Mouse (Mus musculus) intestine, postnatal 0 days (tissue): ENCODE results near the gene Tmsb10. TPM values are rescaled to one million over a fixed set of nuclear protein-coding genes. Genes with fewer than 3 reads are reported as not detected.
A peak's percentile ranks its signal among the peaks of the same experiment; 100 is the strongest.

Source experiments
- ATAC-seq: fragments of 200-750 bp; cut with Nextera tagmentation; 2 replicates; pipeline ENCODE4 v1.8.0; 2017; ENCODE audit warnings: mild to moderate bottlenecking, moderate TSS enrichment, moderate library complexity
- H3K27ac ChIP-seq: fragments of 300-500 bp; sonication (generic); 2 replicates; pipeline ENCODE4 v1.5.1; 2014; ENCODE audit warnings: mild to moderate bottlenecking, low read depth, low read length, moderate library complexity
- H3K27me3 ChIP-seq: fragments of 300-500 bp; sonication (generic); replicated peaks from 2 replicates; pipeline ENCODE4 v1.6.1; 2014; ENCODE audit warnings: low read length, mixed read lengths; ENCODE audit not compliant: control insufficient read depth, insufficient read depth
- H3K36me3 ChIP-seq: fragments of 300-500 bp; sonication (generic); 2 replicates; pipeline ENCODE4 v1.6.1; 2014; ENCODE audit warnings: mild to moderate bottlenecking, moderate library complexity; ENCODE audit not compliant: control insufficient read depth, insufficient read depth
- H3K4me1 ChIP-seq: fragments of 300-500 bp; sonication (generic); replicated peaks from 2 replicates; pipeline ENCODE4 v1.6.1; 2014; ENCODE audit warnings: antibody characterized with exemption, low read length, mixed read lengths; ENCODE audit not compliant: control insufficient read depth, insufficient read depth
- H3K4me2 ChIP-seq: fragments of 300-500 bp; sonication (generic); replicated peaks from 2 replicates; pipeline ENCODE4 v1.6.1; 2014; ENCODE audit warnings: low read depth, mild to moderate bottlenecking, moderate library complexity
- H3K4me3 ChIP-seq: fragments of 300-500 bp; sonication (generic); 2 replicates; pipeline ENCODE4 v1.5.1; 2014; ENCODE audit warnings: low read depth, low read length
- H3K9ac ChIP-seq: fragments of 300-500 bp; sonication (generic); 2 replicates; pipeline ENCODE4 v1.6.1; 2014; ENCODE audit warnings: mild to moderate bottlenecking, low read depth, low read length
- H3K9me3 ChIP-seq: fragments of 300-500 bp; sonication (generic); 2 replicates; pipeline ENCODE4 v1.6.1; 2016; ENCODE audit warnings: mixed run types; ENCODE audit not compliant: control insufficient read depth
- CTCF ChIP-seq: sonication (generic); IDR thresholded peaks from 2 replicates; pipeline ENCODE4 v1.5.1; 2016; ENCODE audit warnings: low read depth, mild to moderate bottlenecking, control low read depth, antibody characterized with exemption, moderate library complexity
- WGBS: fragments of 180-500 bp; shearing (Covaris S2); extraction: QIAGEN DNeasy Blood & Tissue Kit; methylation state at CpG from one replicate; pipeline ENCODE4 v1.1.7; 2014; 5-methylcytosine and 5-hydroxymethylcytosine counted together
- polyA plus RNA-seq: library from polyadenylated mRNA; unstranded; fragments of >200 nt; fragmentation: Nextera tagmentation; extraction: Ambion mirVana; gene quantifications from 2 replicates; pipeline ENCODE4 v1.2.1, GENCODE M21; 2015

Gene Tmsb10
- polyA plus RNA-seq, 1 experiment from 2014 or later: 3,323 TPM

GRCm38 (mm10) chr6:72952967-72953366 lies 5.6 kb downstream of the Tmsb10 start:
- 65% methylated on average over 2 of the region's 2 CpGs for WGBS
- Histone ChIP-seq H3K27me3 (no peaks in the 10 kb centered on the region), H3K9ac (no peak overlapping the region), H3K9me3 (no peaks in the 10 kb centered on the region), H3K4me1 (0 out of 2 replicates have a peak, but pooled peaks cover 2% of the 10 kb centered on the region), H3K4me2 (no peak overlapping the region), H3K4me3 (no peak overlapping the region), H3K27ac (no peak overlapping the region), H3K36me3 (no peaks in the 10 kb centered on the region)
- TF ChIP-seq CTCF: no peak
- ATAC-seq: no peak

- ATAC-seq: no peak
Measured at GRCm38 (mm10) chr6:72952221-72952620, 6.3 kb downstream of the Tmsb10 start.

GRCm38 (mm10) chr6:72949161-72949756 lies 9.3 kb downstream of the Tmsb10 start:
- H3K9ac ChIP-seq: no peak overlapping the region
- H3K9me3 ChIP-seq: no peaks in the 10 kb centered on the region
- ATAC-seq: no peak
- TF ChIP-seq CTCF: no peak
- no peaks in the 10 kb centered on the region; the same call in 1 of the 2 replicates for H3K36me3 ChIP-seq
- H3K4me2 ChIP-seq: no peak overlapping the region
- no peak overlapping the region for H3K27ac ChIP-seq
- no peak overlapping the region for H3K4me3 ChIP-seq
- 78% methylated on average over 9 of the region's 9 CpGs for WGBS
- H3K4me1 ChIP-seq: no peaks in the 10 kb centered on the region
- no peaks in the 10 kb centered on the region for H3K27me3 ChIP-seq

More at GRCm38 (mm10) chr6:72952221-72952620, 6.3 kb downstream of the Tmsb10 start:
- TF ChIP-seq CTCF: no peak
- H3K9ac ChIP-seq: no peak overlapping the region
- H3K27me3 ChIP-seq: no peaks in the 10 kb centered on the region
- H3K4me2 ChIP-seq: no peak overlapping the region
- 72% methylated on average over 2 of the region's 2 CpGs for WGBS
- H3K9me3 ChIP-seq: no peaks in the 10 kb centered on the region
- no peak overlapping the region for H3K27ac ChIP-seq
- H3K4me1 ChIP-seq: 0 out of 2 replicates have a peak, but pooled peaks cover 2% of the 10 kb centered on the region
- H3K4me3 ChIP-seq: no peak overlapping the region
- no peaks in the 10 kb centered on the region for H3K36me3 ChIP-seq

- ATAC-seq: no peak
Measured at GRCm38 (mm10) chr6:72948392-72948791, 10.2 kb downstream of the Tmsb10 start.

GRCm38 (mm10) chr6:72947960-72948359 lies 10.6 kb downstream of the Tmsb10 start:
- no peak overlapping the region for H3K4me2 ChIP-seq
- no peaks in the 10 kb centered on the region for H3K27me3 ChIP-seq
- H3K9me3 ChIP-seq: no peaks in the 10 kb centered on the region
- H3K36me3 ChIP-seq: no peaks in the 10 kb centered on the region; the same call in 1 of the 2 replicates
- H3K4me3 ChIP-seq: no peak overlapping the region
- WGBS: 66% methylated on average over 6 of the region's 6 CpGs
- TF ChIP-seq CTCF: 0 out of 2 replicates have a peak, but pooled peaks have one; percentile 17
- ATAC-seq: no peak
- no peak overlapping the region for H3K27ac ChIP-seq
- no peak overlapping the region for H3K9ac ChIP-seq
- H3K4me1 ChIP-seq: no peaks in the 10 kb centered on the region

More at GRCm38 (mm10) chr6:72948392-72948791, 10.2 kb downstream of the Tmsb10 start:
- WGBS: 93% methylated on average over 3 of the region's 3 CpGs
- H3K4me2 ChIP-seq: no peak overlapping the region
- H3K9me3 ChIP-seq: no peaks in the 10 kb centered on the region
- H3K4me3 ChIP-seq: no peak overlapping the region
- H3K9ac ChIP-seq: no peak overlapping the region
- TF ChIP-seq CTCF: no peak
- no peaks in the 10 kb centered on the region; the same call in 1 of the 2 replicates for H3K36me3 ChIP-seq
- no peak overlapping the region for H3K27ac ChIP-seq
- no peaks in the 10 kb centered on the region for H3K27me3 ChIP-seq
- no peaks in the 10 kb centered on the region for H3K4me1 ChIP-seq

- no peak overlapping the region for H3K27ac ChIP-seq
- TF ChIP-seq CTCF: peak; percentile 93
- H3K4me3 ChIP-seq: no peak overlapping the region
- H3K27me3 ChIP-seq: no peaks in the 10 kb centered on the region
- H3K9ac ChIP-seq: no peak overlapping the region
- no peaks in the 10 kb centered on the region for H3K36me3 ChIP-seq
- WGBS: 7% methylated on average over 3 of the region's 3 CpGs
- no peaks in the 10 kb centered on the region for H3K4me1 ChIP-seq
- H3K9me3 ChIP-seq: no peaks in the 10 kb centered on the region
- no peak for ATAC-seq
- H3K4me2 ChIP-seq: no peak overlapping the region
Measured at GRCm38 (mm10) chr6:72940493-72940892, 18.1 kb downstream of the Tmsb10 start.

- no peak for TF ChIP-seq CTCF
- 58% methylated on average over 5 of the region's 5 CpGs for WGBS
- Histone ChIP-seq H3K36me3 (no peaks in the 10 kb centered on the region), H3K9me3 (no peaks in the 10 kb centered on the region), H3K27ac (no peak overlapping the region), H3K4me3 (no peak overlapping the region), H3K4me2 (no peak overlapping the region), H3K9ac (no peak overlapping the region), H3K4me1 (no peaks in the 10 kb centered on the region), H3K27me3 (no peaks in the 10 kb centered on the region)
- no peak for ATAC-seq
Measured at GRCm38 (mm10) chr6:72937859-72938258, 20.7 kb downstream of the Tmsb10 start.
